Mouse (Mus musculus): Measurements from ENCODE around the gene Cckbr. TPM values are rescaled to one million over a fixed set of nuclear protein-coding genes. Genes with fewer than 3 reads are reported as not detected.
"Not testable (repeated sequence)": the region's sequence is repeated elsewhere in the genome, so short reads cannot be mapped to it uniquely, and the experiment has no call there.

Cckbr gene
- polyA plus RNA-seq, 1 experiment = not detected

- no peaks in the 10 kb centered on the region for H3K79me3 ChIP-seq (ENCODE audit: low read depth)
- no peak overlapping the region for H3ac ChIP-seq (ENCODE audit: control insufficient read depth, insufficient read length, low read depth)
- TF ChIP-seq MYOG (IDR thresholded peaks at IDR 0.05; ENCODE audit: control insufficient read depth, extremely low read depth, insufficient read length) (no peak), FOSL1 (IDR thresholded peaks at IDR 0.05; ENCODE audit: insufficient read depth, low read length, poor library complexity, severe bottlenecking) (no peak), CEBPB (IDR thresholded peaks at IDR 0.05; ENCODE audit: low read depth) (no peak), MAX (IDR thresholded peaks at IDR 0.05) (no peak), CTCF (IDR thresholded peaks at IDR 0.05; ENCODE audit: control insufficient read depth, insufficient read depth, insufficient read length) (no peak), USF1 (IDR thresholded peaks at IDR 0.05; ENCODE audit: low read depth) (no peak), MYOD1 (IDR thresholded peaks at IDR 0.05; ENCODE audit: control insufficient read depth, insufficient read length, low read depth) (no peak)
- no peak overlapping the region for H3K4me3 ChIP-seq (ENCODE audit: insufficient read depth, poor library complexity, severe bottlenecking)
- H3K27me3 ChIP-seq (ENCODE audit: control insufficient read depth, insufficient read depth, insufficient read length) = no peaks in the 10 kb centered on the region
- H3K79me2 ChIP-seq (ENCODE audit: control insufficient read depth, insufficient read depth) = no peaks in the 10 kb centered on the region
- H3K36me3 ChIP-seq (ENCODE audit: control insufficient read depth, insufficient read depth) = no peaks in the 10 kb centered on the region
These were observed 15.9 kb downstream of the Cckbr start for GRCm38 (mm10) chr7:105441426-105441825.

- no peaks in the 10 kb centered on the region for H3K27me3 ChIP-seq (ENCODE audit: control insufficient read depth, insufficient read depth, insufficient read length)
- no peak overlapping the region for H3K4me3 ChIP-seq (ENCODE audit: insufficient read depth, poor library complexity, severe bottlenecking)
- no peaks in the 10 kb centered on the region for H3K79me3 ChIP-seq (ENCODE audit: low read depth)
- H3K79me2 ChIP-seq (ENCODE audit: control insufficient read depth, insufficient read depth) = no peaks in the 10 kb centered on the region
- no peaks in the 10 kb centered on the region for H3K36me3 ChIP-seq (ENCODE audit: control insufficient read depth, insufficient read depth)
- no peak overlapping the region for H3ac ChIP-seq (ENCODE audit: control insufficient read depth, insufficient read length, low read depth)
- TF ChIP-seq MAX (IDR thresholded peaks at IDR 0.05) (no peak), MYOG (IDR thresholded peaks at IDR 0.05; ENCODE audit: control insufficient read depth, extremely low read depth, insufficient read length) (no peak), CTCF (IDR thresholded peaks at IDR 0.05; ENCODE audit: control insufficient read depth, insufficient read depth, insufficient read length) (no peak), USF1 (IDR thresholded peaks at IDR 0.05; ENCODE audit: low read depth) (no peak), MYOD1 (IDR thresholded peaks at IDR 0.05; ENCODE audit: control insufficient read depth, insufficient read length, low read depth) (no peak), CEBPB (IDR thresholded peaks at IDR 0.05; ENCODE audit: low read depth) (no peak), FOSL1 (IDR thresholded peaks at IDR 0.05; ENCODE audit: insufficient read depth, low read length, poor library complexity, severe bottlenecking) (no peak)
These were observed 19.5 kb downstream of the Cckbr start for GRCm38 (mm10) chr7:105445076-105445475.

GRCm38 (mm10) chr7:105453345-105453744 is 27.8 kb downstream of the Cckbr start:
- not testable (repeated sequence) for H3K36me3 ChIP-seq (ENCODE audit: control insufficient read depth, insufficient read depth); H3K79me2 ChIP-seq (ENCODE audit: control insufficient read depth, insufficient read depth); H3K79me3 ChIP-seq (ENCODE audit: low read depth); H3ac ChIP-seq (ENCODE audit: control insufficient read depth, insufficient read length, low read depth); H3K27me3 ChIP-seq (ENCODE audit: control insufficient read depth, insufficient read depth, insufficient read length); H3K4me3 ChIP-seq (ENCODE audit: insufficient read depth, poor library complexity, severe bottlenecking)

- no peak overlapping the region for H3K4me3 ChIP-seq (ENCODE audit: insufficient read depth, poor library complexity, severe bottlenecking)
- no peaks in the 10 kb centered on the region for H3K79me2 ChIP-seq (ENCODE audit: control insufficient read depth, insufficient read depth)
- no peaks in the 10 kb centered on the region for H3K27me3 ChIP-seq (ENCODE audit: control insufficient read depth, insufficient read depth, insufficient read length)
- no peaks in the 10 kb centered on the region for H3K79me3 ChIP-seq (ENCODE audit: low read depth)
- H3ac ChIP-seq (ENCODE audit: control insufficient read depth, insufficient read length, low read depth) = no peak overlapping the region
- no peak for TF ChIP-seq CEBPB (IDR thresholded peaks at IDR 0.05; ENCODE audit: low read depth)
- peak; percentile 55 for TF ChIP-seq FOSL1 (IDR thresholded peaks at IDR 0.05; ENCODE audit: insufficient read depth, low read length, poor library complexity, severe bottlenecking)
- H3K36me3 ChIP-seq (ENCODE audit: control insufficient read depth, insufficient read depth) = no peaks in the 10 kb centered on the region
These were observed 33.0 kb downstream of the Cckbr start for GRCm38 (mm10) chr7:105458546-105458945.

- not testable (repeated sequence) for H3K79me3 ChIP-seq (ENCODE audit: low read depth); H3ac ChIP-seq (ENCODE audit: control insufficient read depth, insufficient read length, low read depth); H3K36me3 ChIP-seq (ENCODE audit: control insufficient read depth, insufficient read depth); H3K4me3 ChIP-seq (ENCODE audit: insufficient read depth, poor library complexity, severe bottlenecking); H3K79me2 ChIP-seq (ENCODE audit: control insufficient read depth, insufficient read depth); H3K27me3 ChIP-seq (ENCODE audit: control insufficient read depth, insufficient read depth, insufficient read length)
These were observed 40.0 kb downstream of the Cckbr start for GRCm38 (mm10) chr7:105465505-105465904.

- H3K79me3 ChIP-seq (ENCODE audit: low read depth) = no peaks in the 10 kb centered on the region
- H3ac ChIP-seq (ENCODE audit: control insufficient read depth, insufficient read length, low read depth) = no peak overlapping the region
- no peaks in the 10 kb centered on the region for H3K27me3 ChIP-seq (ENCODE audit: control insufficient read depth, insufficient read depth, insufficient read length)
- no peaks in the 10 kb centered on the region for H3K79me2 ChIP-seq (ENCODE audit: control insufficient read depth, insufficient read depth)
- no peaks in the 10 kb centered on the region for H3K36me3 ChIP-seq (ENCODE audit: control insufficient read depth, insufficient read depth)
- no peak overlapping the region for H3K4me3 ChIP-seq (ENCODE audit: insufficient read depth, poor library complexity, severe bottlenecking)
- no peak for TF ChIP-seq MYOG (IDR thresholded peaks at IDR 0.05; ENCODE audit: control insufficient read depth, extremely low read depth, insufficient read length)
- no peak for TF ChIP-seq CEBPB (IDR thresholded peaks at IDR 0.05; ENCODE audit: low read depth)
- no peak for TF ChIP-seq FOSL1 (IDR thresholded peaks at IDR 0.05; ENCODE audit: insufficient read depth, low read length, poor library complexity, severe bottlenecking)
- TF ChIP-seq CTCF (IDR thresholded peaks at IDR 0.05; ENCODE audit: control insufficient read depth, insufficient read depth, insufficient read length) = no peak
- no peak for TF ChIP-seq MYOD1 (IDR thresholded peaks at IDR 0.05; ENCODE audit: control insufficient read depth, insufficient read length, low read depth)
- no peak for TF ChIP-seq MAX (IDR thresholded peaks at IDR 0.05)
- TF ChIP-seq USF1 (IDR thresholded peaks at IDR 0.05; ENCODE audit: low read depth) = no peak
These were observed 47.1 kb downstream of the Cckbr start for GRCm38 (mm10) chr7:105472607-105473006.
